Mouse (Mus musculus) E14TG2a.4 (cell line): Measurements from ENCODE around the gene Tiam1.

Experiments
- H3K27me3 ChIP-seq: 2 replicates; pipeline ENCODE4 v1.6.1; 2014; ENCODE audit warnings: low read length, control low read depth; ENCODE audit not compliant: insufficient read depth
- H3K36me3 ChIP-seq: 2 replicates; pipeline ENCODE4 v1.6.1; 2014; ENCODE audit warnings: low read length, control low read depth; ENCODE audit not compliant: insufficient read depth
- H3K4me1 ChIP-seq: replicated peaks from 2 replicates; pipeline ENCODE4 v1.6.1; 2014; ENCODE audit warnings: low read depth, low read length, control low read depth
- H3K4me3 ChIP-seq: replicated peaks from 2 replicates; pipeline ENCODE4 v1.5.1; 2014; ENCODE audit warnings: mild to moderate bottlenecking, low read length
- H3K9me3 ChIP-seq: 2 replicates; pipeline ENCODE4 v1.6.1; 2014; ENCODE audit warnings: low read length, control low read depth
- CTCF ChIP-seq: conservative IDR thresholded peaks from 2 replicates; pipeline ENCODE4 v1.5.1; 2014; ENCODE audit warnings: low read length
- NANOG ChIP-seq: IDR thresholded peaks from 2 replicates; pipeline ENCODE4 v1.6.1; 2014; ENCODE audit warnings: borderline replicate concordance, low read length, mixed read lengths
- POU5F1 ChIP-seq: IDR thresholded peaks from 2 replicates; pipeline ENCODE4 v1.6.1; 2014; ENCODE audit warnings: low read length, borderline replicate concordance

The Tiam1 gene

DNA sequence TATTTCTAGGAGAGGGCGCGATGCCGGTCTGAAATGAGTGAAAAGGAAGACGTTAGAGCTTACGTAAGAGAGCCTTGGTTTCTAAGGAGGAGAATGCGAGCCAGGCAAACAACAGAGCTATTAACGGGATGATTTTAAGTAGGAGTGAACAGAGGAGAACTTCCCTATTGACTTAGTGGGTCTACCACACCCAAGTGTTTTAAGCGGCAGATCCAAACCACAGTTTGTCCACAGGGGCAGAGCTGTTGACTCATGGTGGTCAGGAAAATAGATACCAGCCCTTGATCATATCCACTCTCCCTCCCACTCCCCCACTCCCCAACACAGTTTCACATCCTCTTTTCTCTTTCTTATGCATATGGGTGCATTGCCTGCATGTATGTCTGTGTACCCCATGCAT, 33.9 kb upstream of the Tiam1 start:
- Histone ChIP-seq H3K27me3 (peaks cover 29% of the 10 kb centered on the region), H3K36me3 (no peaks in the 10 kb centered on the region), H3K4me1 (peaks cover 26% of the 10 kb centered on the region), H3K9me3 (no peaks in the 10 kb centered on the region), H3K4me3 (no peak overlapping the region)
- TF ChIP-seq NANOG (no peak), CTCF (no peak), POU5F1 (no peak)

DNA sequence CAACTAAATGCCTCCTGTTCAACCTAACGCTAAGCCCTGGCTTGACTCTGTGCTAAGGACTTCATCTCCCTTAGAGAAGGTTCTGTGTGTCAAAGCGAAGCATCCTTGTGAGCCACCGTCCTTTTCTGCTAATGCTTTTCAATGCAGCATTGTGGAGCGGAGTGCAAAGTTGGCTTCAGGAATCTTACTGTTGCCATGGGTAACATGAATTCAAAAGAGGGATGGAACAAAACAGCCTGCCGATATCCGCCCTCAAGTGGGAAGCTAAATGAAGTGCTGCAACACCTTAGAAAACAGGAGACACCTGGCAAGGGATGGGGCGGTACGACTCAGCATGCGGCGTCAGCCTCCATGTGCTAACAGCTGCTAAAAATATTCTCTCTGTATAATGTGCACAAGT, 32.9 kb upstream of the Tiam1 start:
- Histone ChIP-seq H3K4me3 (no peak overlapping the region), H3K4me1 (peaks cover 27% of the 10 kb centered on the region), H3K36me3 (no peaks in the 10 kb centered on the region), H3K27me3 (peaks cover 30% of the 10 kb centered on the region), H3K9me3 (no peaks in the 10 kb centered on the region)
- TF ChIP-seq CTCF: no peak
- no peak for TF ChIP-seq POU5F1
- TF ChIP-seq NANOG: no peak

- Histone ChIP-seq H3K36me3 (no peaks in the 10 kb centered on the region), H3K9me3 (no peaks in the 10 kb centered on the region), H3K4me3 (no peak overlapping the region), H3K27me3 (peaks cover 4% of the 10 kb centered on the region; the same call in 1 of the 2 replicates), H3K4me1 (peaks cover 32% of the 10 kb centered on the region)
- no peak for TF ChIP-seq NANOG
- no peak for TF ChIP-seq POU5F1
- TF ChIP-seq CTCF: no peak
Observed at GRCm38 (mm10) chr16:90171416-90171815, 27.8 kb upstream of the Tiam1 start.

DNA sequence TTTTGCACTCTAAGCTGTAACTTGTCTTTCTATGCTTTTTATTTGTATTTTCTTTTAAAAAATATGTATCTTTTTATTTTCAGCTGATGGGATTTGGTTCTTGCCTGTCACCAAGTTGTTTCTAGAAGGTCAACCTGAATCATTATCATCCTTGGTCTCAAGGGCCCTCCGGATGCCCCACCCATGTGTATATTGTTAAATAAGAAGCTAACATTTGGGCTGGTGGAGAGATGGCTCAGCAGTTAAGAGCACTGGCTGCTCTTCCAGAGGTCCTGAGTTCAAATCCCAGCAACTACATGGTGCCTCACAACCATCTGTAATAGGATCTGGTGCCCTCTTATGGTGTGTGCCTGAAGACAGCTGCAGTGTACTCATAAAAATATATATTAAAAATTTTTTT, 27.1 kb upstream of the Tiam1 start:
- Histone ChIP-seq H3K27me3 (peaks cover 4% of the 10 kb centered on the region; the same call in 1 of the 2 replicates), H3K4me3 (no peak overlapping the region), H3K36me3 (no peaks in the 10 kb centered on the region), H3K4me1 (peaks cover 32% of the 10 kb centered on the region), H3K9me3 (no peaks in the 10 kb centered on the region)
- no peak for TF ChIP-seq NANOG
- no peak for TF ChIP-seq POU5F1
- TF ChIP-seq CTCF: no peak

DNA sequence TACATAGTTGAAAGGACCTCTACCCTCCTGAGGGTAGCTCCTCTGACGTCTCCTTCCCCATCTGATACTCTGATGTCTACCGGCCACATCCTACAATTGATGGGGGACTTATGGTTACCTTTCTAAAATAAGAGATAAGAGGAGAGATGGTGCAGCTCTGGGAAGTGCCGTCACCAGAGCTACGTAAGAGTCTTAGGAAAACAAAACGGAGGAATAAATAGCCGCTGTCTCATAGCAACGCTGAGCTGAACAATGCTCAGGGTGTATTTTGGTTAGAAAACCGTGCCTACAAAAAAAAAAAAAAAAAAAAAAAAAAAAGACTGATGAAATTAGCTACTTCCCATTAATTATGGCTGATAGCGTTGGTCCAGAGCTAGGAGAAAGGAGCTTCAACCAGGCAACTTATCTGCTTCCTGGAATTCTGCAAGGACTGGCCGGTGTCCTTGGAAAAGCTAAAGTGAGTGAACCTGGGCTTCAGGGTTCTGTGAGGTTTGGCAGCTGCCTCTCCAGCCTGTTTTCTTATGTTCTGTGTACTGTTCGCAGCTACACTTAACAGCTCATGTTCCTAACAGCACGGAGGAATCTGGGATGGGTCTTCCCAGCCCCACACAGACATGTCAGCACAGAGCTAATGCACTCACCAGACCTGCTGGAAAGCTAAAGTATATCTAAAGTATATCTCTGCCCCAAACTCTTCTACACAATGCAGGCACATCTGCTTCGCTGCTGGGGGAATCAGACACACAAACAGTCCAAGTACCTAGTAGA, 26.5 kb upstream of the Tiam1 start:
- peaks cover 4% of the 10 kb centered on the region; the same call in 1 of the 2 replicates for H3K27me3 ChIP-seq
- peaks cover 35% of the 10 kb centered on the region for H3K4me1 ChIP-seq
- TF ChIP-seq POU5F1 (no peak), NANOG (no peak), CTCF (no peak)
- H3K36me3 ChIP-seq: no peaks in the 10 kb centered on the region
- no peak overlapping the region for H3K4me3 ChIP-seq
- H3K9me3 ChIP-seq: no peaks in the 10 kb centered on the region

DNA sequence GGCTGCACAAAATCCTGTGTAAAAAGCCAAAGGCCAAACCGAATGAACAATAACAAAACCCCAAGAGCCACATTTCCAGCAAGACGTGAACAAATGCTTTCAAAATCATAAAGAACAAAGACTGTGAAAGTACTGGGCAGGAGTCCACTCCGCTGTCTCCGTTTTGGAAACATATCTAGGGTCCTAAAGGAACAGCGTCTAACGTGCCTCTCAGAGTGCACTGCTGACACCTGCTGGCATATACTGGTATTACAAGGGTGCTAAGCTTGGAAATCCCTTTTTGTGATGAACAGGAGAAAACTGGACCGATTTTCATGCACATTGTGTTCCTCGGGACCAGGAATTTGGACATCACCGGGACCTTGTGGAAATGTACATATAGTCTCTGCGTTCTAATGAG, 24.1 kb upstream of the Tiam1 start:
- peaks cover 10% of the 10 kb centered on the region; the same call in 1 of the 2 replicates for H3K27me3 ChIP-seq
- H3K9me3 ChIP-seq: no peaks in the 10 kb centered on the region
- peak; percentile 100 for TF ChIP-seq CTCF
- no peak for TF ChIP-seq NANOG
- H3K36me3 ChIP-seq: no peaks in the 10 kb centered on the region
- H3K4me1 ChIP-seq: peaks cover 52% of the 10 kb centered on the region
- H3K4me3 ChIP-seq: no peak overlapping the region

DNA sequence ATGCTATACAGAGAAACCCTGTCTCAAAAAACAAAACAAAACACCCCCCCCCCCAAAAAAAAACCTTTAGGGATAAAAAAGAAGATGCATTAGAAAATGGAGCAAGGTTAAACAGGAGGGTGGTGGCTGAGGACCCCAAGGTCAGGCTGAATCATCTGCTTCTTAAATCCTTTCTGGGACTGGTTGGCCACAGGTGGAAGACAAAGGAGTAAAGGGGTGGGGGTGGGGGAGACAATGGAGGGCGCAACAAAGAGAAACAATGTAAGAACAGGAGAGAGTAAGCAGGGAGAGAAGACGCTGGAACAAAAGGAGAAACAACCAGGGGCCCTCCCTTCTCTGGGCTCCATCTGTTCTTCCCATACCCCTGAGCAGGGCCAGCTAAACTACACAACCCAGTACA, 21.9 kb upstream of the Tiam1 start:
- Histone ChIP-seq H3K4me1 (peaks cover 54% of the 10 kb centered on the region), H3K36me3 (no peaks in the 10 kb centered on the region), H3K4me3 (no peak overlapping the region), H3K27me3 (peaks cover 7% of the 10 kb centered on the region; the same call in 1 of the 2 replicates), H3K9me3 (no peaks in the 10 kb centered on the region)
- no peak for TF ChIP-seq CTCF
- no peak for TF ChIP-seq POU5F1
- TF ChIP-seq NANOG: peak; percentile 64; the same call in 1 of the 2 replicates

- Histone ChIP-seq H3K36me3 (no peaks in the 10 kb centered on the region), H3K9me3 (no peaks in the 10 kb centered on the region), H3K27me3 (peaks cover 7% of the 10 kb centered on the region; the same call in 1 of the 2 replicates), H3K4me1 (peaks cover 54% of the 10 kb centered on the region), H3K4me3 (no peak overlapping the region)
- TF ChIP-seq CTCF: no peak
- no peak for TF ChIP-seq POU5F1
- TF ChIP-seq NANOG: no peak
Observed at GRCm38 (mm10) chr16:90164942-90165341, 21.4 kb upstream of the Tiam1 start.

DNA sequence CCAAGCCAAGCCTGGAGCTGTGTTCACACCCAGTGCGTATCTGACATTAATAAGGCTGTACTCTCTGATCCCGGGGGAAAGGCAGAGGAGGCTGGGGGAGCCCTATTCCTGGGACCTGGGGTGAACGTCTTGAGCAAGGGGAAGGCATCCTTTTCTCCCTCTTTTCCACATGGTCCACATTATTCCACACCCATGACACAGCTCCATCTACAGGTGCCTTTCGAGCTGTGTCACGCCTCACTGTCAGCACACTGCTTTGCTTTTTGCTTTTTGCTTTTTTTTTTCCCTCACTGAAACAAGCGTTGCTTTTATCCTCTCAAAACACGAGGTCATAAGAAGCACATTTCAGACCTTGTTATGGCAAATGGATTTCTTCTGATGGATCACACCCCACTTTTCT, 11.5 kb upstream of the Tiam1 start:
- H3K36me3 ChIP-seq: no peaks in the 10 kb centered on the region
- TF ChIP-seq POU5F1: no peak
- peaks cover 56% of the 10 kb centered on the region for H3K4me1 ChIP-seq

More for the DNA sequence above, 11.5 kb upstream of the Tiam1 start:
- H3K27me3 ChIP-seq: peaks cover 6% of the 10 kb centered on the region; the same call in 1 of the 2 replicates
- H3K9me3 ChIP-seq: peaks cover 6% of the 10 kb centered on the region; the same call in 1 of the 2 replicates
- no peak overlapping the region for H3K4me3 ChIP-seq
